Mouse (Mus musculus): Measurements from ENCODE around the gene Spem2. TPM values are rescaled to one million over a fixed set of nuclear protein-coding genes. Genes with fewer than 3 reads are reported as not detected.
A peak's percentile ranks its signal among the peaks of the same experiment; 100 is the strongest.
"Not testable (repeated sequence)": the region's sequence is repeated elsewhere in the genome, so short reads cannot be mapped to it uniquely, and the experiment has no call there.

Spem2 gene
- polyA plus RNA-seq (2015; fragmentation: Nextera tagmentation; extraction: Ambion mirVana) = not detected in 2 replicates

- H3K36me3 ChIP-seq = no peaks in the 10 kb centered on the region
- H3K9ac ChIP-seq = no peak within 1 kb of the TSS
- H3K9me3 ChIP-seq = no peaks in the 10 kb centered on the region
- H3K4me1 ChIP-seq (replicated peaks) = no peaks in the 10 kb centered on the region
- no peak for ATAC-seq (ENCODE audit: low FRiP score, low read depth)
- no peak within 1 kb of the TSS for H3K4me3 ChIP-seq
- no peaks in the 10 kb centered on the region for H3K27me3 ChIP-seq
- 88% methylated on average over 2 of the region's 2 CpGs for WGBS
- H3K4me2 ChIP-seq = no peak within 1 kb of the TSS
- no peak within 1 kb of the TSS for H3K27ac ChIP-seq (replicated peaks)
These were observed at the start of gene Spem2 for GRCm38 (mm10) chr11:69818365-69818764. Gene Spem2, minus strand, starts transcription at chr11:69818465.

- H3K9ac ChIP-seq = no peak overlapping the region
- no peak for ATAC-seq (ENCODE audit: low FRiP score, low read depth)
- 69% methylated on average over 9 of the region's 9 CpGs for WGBS
These were observed 49.1 kb upstream of the Spem2 start for GRCm38 (mm10) chr11:69867335-69867734.

GRCm38 (mm10) chr11:69865561-69865960 is 47.3 kb upstream of the Spem2 start:
- 77% methylated on average over 9 of the region's 9 CpGs for WGBS
- Histone ChIP-seq H3K4me1 (replicated peaks) (no peaks in the 10 kb centered on the region), H3K27me3 (no peaks in the 10 kb centered on the region), H3K27ac (replicated peaks) (no peak overlapping the region), H3K36me3 (no peaks in the 10 kb centered on the region), H3K9ac (no peak overlapping the region), H3K4me3 (no peak overlapping the region), H3K4me2 (no peak overlapping the region), H3K9me3 (no peaks in the 10 kb centered on the region)
- ATAC-seq (ENCODE audit: low FRiP score, low read depth) = no peak

More at GRCm38 (mm10) chr11:69867335-69867734, 49.1 kb upstream of the Spem2 start:
- Histone ChIP-seq H3K4me1 (replicated peaks) (no peaks in the 10 kb centered on the region), H3K9me3 (no peaks in the 10 kb centered on the region), H3K36me3 (no peaks in the 10 kb centered on the region), H3K27ac (replicated peaks) (no peak overlapping the region), H3K4me3 (no peak overlapping the region), H3K4me2 (no peak overlapping the region), H3K27me3 (no peaks in the 10 kb centered on the region)

- Histone ChIP-seq H3K4me1 (replicated peaks) (no peaks in the 10 kb centered on the region), H3K4me3 (no peak overlapping the region), H3K9ac (no peak overlapping the region), H3K9me3 (no peaks in the 10 kb centered on the region), H3K27me3 (0 out of 2 replicates have a peak, but pooled peaks cover 2% of the 10 kb centered on the region), H3K27ac (replicated peaks) (no peak overlapping the region), H3K4me2 (no peak overlapping the region), H3K36me3 (no peaks in the 10 kb centered on the region)
- no peak for ATAC-seq (ENCODE audit: low FRiP score, low read depth)
- WGBS = 47% methylated on average over 8 of the region's 8 CpGs
These were observed 46.0 kb upstream of the Spem2 start for GRCm38 (mm10) chr11:69864138-69864860.

GRCm38 (mm10) chr11:69863729-69864128 is 45.5 kb upstream of the Spem2 start:
- H3K9me3 ChIP-seq; H3K36me3 ChIP-seq; H3K27me3 ChIP-seq; ATAC-seq (ENCODE audit: low FRiP score, low read depth); H3K4me3 ChIP-seq; H3K4me1 ChIP-seq (replicated peaks); H3K9ac ChIP-seq; H3K27ac ChIP-seq (replicated peaks); H3K4me2 ChIP-seq: not testable (repeated sequence)
- 77% methylated on average over 3 of the region's 3 CpGs for WGBS

GRCm38 (mm10) chr11:69858113-69858998 is 40.1 kb upstream of the Spem2 start, which contains the start of gene Tnk1:
Gene Tnk1, minus strand, starts transcription at chr11:69858730.
- Histone ChIP-seq H3K27ac (replicated peaks) (no peak within 1 kb of the TSS), H3K27me3 (peaks cover 22% of the 10 kb centered on the region), H3K4me1 (replicated peaks) (peaks cover 4% of the 10 kb centered on the region; the same call in 1 of the 2 replicates), H3K9ac (no peak within 1 kb of the TSS), H3K36me3 (no peaks in the 10 kb centered on the region), H3K4me2 (no peak within 1 kb of the TSS), H3K9me3 (no peaks in the 10 kb centered on the region), H3K4me3 (no peak within 1 kb of the TSS)
- WGBS = 23% methylated on average over 30 of the region's 30 CpGs
- ATAC-seq (ENCODE audit: low FRiP score, low read depth) = no peak

GRCm38 (mm10) chr11:69855347-69855746 is 37.1 kb upstream of the Spem2 start:
- H3K36me3 ChIP-seq = peaks cover 9% of the 10 kb centered on the region; the same call in 1 of the 2 replicates
- no peak overlapping the region for H3K27ac ChIP-seq (replicated peaks)
- no peaks in the 10 kb centered on the region for H3K9me3 ChIP-seq
- no peak overlapping the region for H3K4me3 ChIP-seq
- H3K9ac ChIP-seq = no peak overlapping the region
- H3K4me2 ChIP-seq = no peak overlapping the region
- 23% methylated on average over 16 of the region's 16 CpGs for WGBS
- H3K4me1 ChIP-seq (replicated peaks) = peaks cover 4% of the 10 kb centered on the region; the same call in 1 of the 2 replicates
- ATAC-seq (ENCODE audit: low FRiP score, low read depth) = 0 out of 2 replicates have a peak, but pooled peaks have one; percentile 38
- peaks cover 22% of the 10 kb centered on the region for H3K27me3 ChIP-seq

- H3K27me3 ChIP-seq = peaks cover 20% of the 10 kb centered on the region
- H3K4me3 ChIP-seq = no peak overlapping the region
- peaks cover 13% of the 10 kb centered on the region; the same call in 1 of the 2 replicates for H3K36me3 ChIP-seq
- no peak overlapping the region for H3K4me2 ChIP-seq
- no peaks in the 10 kb centered on the region for H3K9me3 ChIP-seq
- peaks cover 4% of the 10 kb centered on the region; the same call in 1 of the 2 replicates for H3K4me1 ChIP-seq (replicated peaks)
- H3K27ac ChIP-seq (replicated peaks) = no peak overlapping the region
- H3K9ac ChIP-seq = no peak overlapping the region
- no peak for ATAC-seq (ENCODE audit: low FRiP score, low read depth)
- 84% methylated on average over 10 of the region's 10 CpGs for WGBS
These were observed 36.4 kb upstream of the Spem2 start for GRCm38 (mm10) chr11:69854680-69855079.

GRCm38 (mm10) chr11:69853994-69854393 is 35.7 kb upstream of the Spem2 start:
- Histone ChIP-seq H3K27me3 (peaks cover 18% of the 10 kb centered on the region), H3K27ac (replicated peaks) (no peak overlapping the region), H3K36me3 (peaks cover 14% of the 10 kb centered on the region; the same call in 1 of the 2 replicates), H3K4me2 (no peak overlapping the region), H3K9me3 (no peaks in the 10 kb centered on the region), H3K9ac (no peak overlapping the region), H3K4me1 (replicated peaks) (peaks cover 4% of the 10 kb centered on the region; the same call in 1 of the 2 replicates), H3K4me3 (no peak overlapping the region)
- ATAC-seq (ENCODE audit: low FRiP score, low read depth) = 0 out of 2 replicates have a peak, but pooled peaks have one; percentile 33
- WGBS = 75% methylated on average over 7 of the region's 7 CpGs

- no peak overlapping the region for H3K9ac ChIP-seq
- no peak overlapping the region for H3K4me3 ChIP-seq
- WGBS = 70% methylated on average over 8 of the region's 8 CpGs
- H3K36me3 ChIP-seq = peaks cover 20% of the 10 kb centered on the region; the same call in 1 of the 2 replicates
- no peaks in the 10 kb centered on the region for H3K27me3 ChIP-seq
- H3K4me1 ChIP-seq (replicated peaks) = peaks cover 24% of the 10 kb centered on the region
- no peak overlapping the region for H3K4me2 ChIP-seq
- no peak overlapping the region for H3K27ac ChIP-seq (replicated peaks)
- ATAC-seq (ENCODE audit: low FRiP score, low read depth) = no peak
- H3K9me3 ChIP-seq = no peaks in the 10 kb centered on the region
These were observed 32.5 kb upstream of the Spem2 start for GRCm38 (mm10) chr11:69850754-69851153.

- Histone ChIP-seq H3K36me3 (peaks cover 20% of the 10 kb centered on the region; the same call in 1 of the 2 replicates), H3K4me1 (replicated peaks) (peaks cover 26% of the 10 kb centered on the region), H3K4me3 (no peak overlapping the region), H3K27me3 (no peaks in the 10 kb centered on the region), H3K9ac (no peak overlapping the region), H3K27ac (replicated peaks) (no peak overlapping the region), H3K4me2 (no peak overlapping the region), H3K9me3 (no peaks in the 10 kb centered on the region)
- no peak for ATAC-seq (ENCODE audit: low FRiP score, low read depth)
- WGBS = 91% methylated on average over 15 of the region's 15 CpGs
These were observed 31.6 kb upstream of the Spem2 start for GRCm38 (mm10) chr11:69849884-69850283.

GRCm38 (mm10) chr11:69849128-69849527 is 30.9 kb upstream of the Spem2 start:
- no peak for ATAC-seq (ENCODE audit: low FRiP score, low read depth)
- Histone ChIP-seq H3K4me3 (no peak overlapping the region), H3K27me3 (no peaks in the 10 kb centered on the region), H3K36me3 (peaks cover 20% of the 10 kb centered on the region; the same call in 1 of the 2 replicates), H3K4me1 (replicated peaks) (peaks cover 26% of the 10 kb centered on the region), H3K27ac (replicated peaks) (no peak overlapping the region), H3K9me3 (no peaks in the 10 kb centered on the region), H3K4me2 (no peak overlapping the region), H3K9ac (no peak overlapping the region)
- WGBS = 92% methylated on average over 9 of the region's 9 CpGs
